Mouse (Mus musculus) CD4-positive helper T cell, adult 2 months (primary cell): ENCODE measurements around the gene Macf1.
A peak's percentile ranks its signal among the peaks of the same experiment; 100 is the strongest.

ENCODE experiments used
- DNase-seq: peaks from one replicate; pipeline ENCODE4 v3.0.0-alpha.2; 2012; ENCODE audit warnings: low read depth, missing footprints, low spot score

Macf1 gene

GRCm38 (mm10) chr4:123598519-123599228 is 85.5 kb downstream of the Macf1 start:
- no peak for DNase-seq

GRCm38 (mm10) chr4:123594381-123594806 is 89.8 kb downstream of the Macf1 start:
- DNase-seq: no peak

GRCm38 (mm10) chr4:123593664-123594063 is 90.5 kb downstream of the Macf1 start:
- no peak for DNase-seq

- no peak for DNase-seq
These were observed 92.1 kb downstream of the Macf1 start for GRCm38 (mm10) chr4:123592046-123592445.

- DNase-seq: no peak
These were observed 93.0 kb downstream of the Macf1 start for GRCm38 (mm10) chr4:123591026-123591635.

- DNase-seq: no peak
These were observed 94.7 kb downstream of the Macf1 start for GRCm38 (mm10) chr4:123589496-123589895.

- peak; percentile 58 for DNase-seq
These were observed 95.5 kb downstream of the Macf1 start for GRCm38 (mm10) chr4:123588353-123589301.

GRCm38 (mm10) chr4:123587616-123588015 is 96.5 kb downstream of the Macf1 start:
- DNase-seq: no peak

- no peak for DNase-seq
These were observed 99.5 kb downstream of the Macf1 start for GRCm38 (mm10) chr4:123584720-123585093.

- DNase-seq: peak; percentile 69
These were observed 100.0 kb downstream of the Macf1 start for GRCm38 (mm10) chr4:123584084-123584719.

GRCm38 (mm10) chr4:123577469-123578088 is 106.6 kb downstream of the Macf1 start:
- peak; percentile 74 for DNase-seq

- DNase-seq: peak; percentile 59
These were observed 111.5 kb downstream of the Macf1 start for GRCm38 (mm10) chr4:123572434-123573336.

GRCm38 (mm10) chr4:123571869-123572268 is 112.3 kb downstream of the Macf1 start:
- peak; percentile 70 for DNase-seq

GRCm38 (mm10) chr4:123565291-123565861 is 118.8 kb downstream of the Macf1 start:
- DNase-seq: no peak

GRCm38 (mm10) chr4:123564051-123564791 is 119.9 kb downstream of the Macf1 start:
- DNase-seq: peak; percentile 84

- no peak for DNase-seq
These were observed 121.9 kb downstream of the Macf1 start for GRCm38 (mm10) chr4:123562177-123562815.

GRCm38 (mm10) chr4:123560896-123561295 is 123.3 kb downstream of the Macf1 start:
- DNase-seq: no peak

GRCm38 (mm10) chr4:123558496-123558895 is 125.7 kb downstream of the Macf1 start:
- no peak for DNase-seq

GRCm38 (mm10) chr4:123555251-123555650 is 128.9 kb downstream of the Macf1 start:
- no peak for DNase-seq
